Mouse (Mus musculus) neural tube, embryonic 11.5 days (tissue): ENCODE measurements around the gene Znhit2. TPM values are rescaled to one million over a fixed set of nuclear protein-coding genes. Genes with fewer than 3 reads are reported as not detected.

Experiments used
- ATAC-seq: fragments of 200-750 bp; cut with Nextera tagmentation; 2 replicates; pipeline ENCODE4 v1.8.0; 2017; ENCODE audit warnings: moderate number of reproducible peaks, mild to moderate bottlenecking, moderate TSS enrichment, moderate library complexity; ENCODE audit not compliant: insufficient read depth, low FRiP score, low TSS enrichment
- DNase-seq: peaks from one replicate; pipeline ENCODE4 v3.0.0-alpha.2; 2015; ENCODE audit warnings: low spot score
- H3K27ac ChIP-seq: fragments of 300-500 bp; sonication (generic); 2 replicates; pipeline ENCODE4 v1.5.1; 2014; ENCODE audit warnings: low read depth, mild to moderate bottlenecking, low read length
- H3K27me3 ChIP-seq: fragments of 300-500 bp; sonication (generic); 2 replicates; pipeline ENCODE4 v1.6.1; 2014; ENCODE audit warnings: mild to moderate bottlenecking, low read length, mixed read lengths; ENCODE audit not compliant: control insufficient read depth, insufficient read depth
- H3K36me3 ChIP-seq: fragments of 300-500 bp; sonication (generic); 2 replicates; pipeline ENCODE4 v1.6.1; 2014; ENCODE audit warnings: mild to moderate bottlenecking, low read length, moderate library complexity, mixed read lengths; ENCODE audit not compliant: control insufficient read depth, insufficient read depth
- H3K4me1 ChIP-seq: fragments of 300-500 bp; sonication (generic); 2 replicates; pipeline ENCODE4 v1.6.1; 2014; ENCODE audit warnings: low read length, mixed read lengths; ENCODE audit not compliant: control insufficient read depth, insufficient read depth
- H3K4me2 ChIP-seq: fragments of 300-500 bp; sonication (generic); 2 replicates; pipeline ENCODE4 v1.6.1; 2014; ENCODE audit warnings: low read depth, mild to moderate bottlenecking, moderate library complexity
- H3K4me3 ChIP-seq: fragments of 300-500 bp; sonication (generic); 2 replicates; pipeline ENCODE4 v1.5.1; 2014; ENCODE audit warnings: low read depth, low read length
- H3K9ac ChIP-seq: fragments of 300-500 bp; sonication (generic); 2 replicates; pipeline ENCODE4 v1.6.1; 2014; ENCODE audit warnings: mild to moderate bottlenecking, low read length
- H3K9me3 ChIP-seq: fragments of 300-500 bp; sonication (generic); 2 replicates; pipeline ENCODE4 v1.6.1; 2016; ENCODE audit warnings: low read length; ENCODE audit not compliant: control insufficient read depth
- WGBS: fragments of 180-500 bp; shearing (Covaris S2); extraction: QIAGEN DNeasy Blood & Tissue Kit; methylation state at CpG from one replicate; pipeline ENCODE4 v1.1.7; 2014; 5-methylcytosine and 5-hydroxymethylcytosine counted together
- polyA plus RNA-seq: library from polyadenylated mRNA; unstranded; fragments of >200 nt; fragmentation: Nextera tagmentation; extraction: Ambion mirVana; gene quantifications from 2 replicates; pipeline ENCODE4 v1.2.1, GENCODE M21; 2014

Znhit2 gene
- polyA plus RNA-seq, result 36.7 and 40.0 TPM in 2 replicates

- ATAC-seq, result peak; percentile 45; the same call in 1 of the 2 replicates
- no peaks in the 10 kb centered on the region for H3K27me3 ChIP-seq
These were observed at the start of gene Znhit2 for GRCm38 (mm10) chr19:6061021-6061533. Gene Znhit2 (plus strand): TSS chr19:6061192.

GRCm38 (mm10) chr19:6013691-6014090 is 47.3 kb upstream of the Znhit2 start:
- ATAC-seq (no peak), DNase-seq (no peak)
- Histone ChIP-seq H3K27me3 (peaks cover 20% of the 10 kb centered on the region), H3K9me3 (no peaks in the 10 kb centered on the region), H3K4me2 (no peak overlapping the region), H3K4me3 (no peak overlapping the region), H3K36me3 (no peaks in the 10 kb centered on the region), H3K27ac (no peak overlapping the region), H3K9ac (no peak overlapping the region), H3K4me1 (peaks cover 4% of the 10 kb centered on the region; the same call in 1 of the 2 replicates)
- WGBS, result 89% methylated on average over 10 of the region's 10 CpGs

More at GRCm38 (mm10) chr19:6061021-6061533, at the start of gene Znhit2:
- H3K36me3 ChIP-seq, result peaks cover 2% of the 10 kb centered on the region; the same call in 1 of the 2 replicates
- no peaks in the 10 kb centered on the region for H3K9me3 ChIP-seq
- peaks cover 22% of the 10 kb centered on the region for H3K4me1 ChIP-seq
- peak; percentile 91 for DNase-seq
- H3K9ac ChIP-seq, result peak within 1 kb of the TSS; percentile 96
- under 1% methylated on average over 58 of the region's 58 CpGs for WGBS
- peak within 1 kb of the TSS; percentile 92 for H3K4me3 ChIP-seq
- peak within 1 kb of the TSS; percentile 100 for H3K4me2 ChIP-seq
- H3K27ac ChIP-seq, result peak within 1 kb of the TSS; percentile 93

- Histone ChIP-seq H3K27ac (0 out of 2 replicates have a peak overlapping the region, but pooled peaks have one; percentile 27), H3K9ac (peak overlapping the region; percentile 54), H3K9me3 (no peaks in the 10 kb centered on the region), H3K36me3 (no peaks in the 10 kb centered on the region), H3K27me3 (peaks cover 20% of the 10 kb centered on the region), H3K4me3 (peak overlapping the region; percentile 41), H3K4me2 (peak overlapping the region; percentile 88), H3K4me1 (peaks cover 4% of the 10 kb centered on the region; the same call in 1 of the 2 replicates)
- ATAC-seq, result peak; percentile 63; the same call in 1 of the 2 replicates
- DNase-seq, result peak; percentile 52
- WGBS, result 2% methylated on average over 13 of the region's 18 CpGs
These were observed 45.9 kb upstream of the Znhit2 start for GRCm38 (mm10) chr19:6014991-6015510.

GRCm38 (mm10) chr19:6015511-6016315 is 45.3 kb upstream of the Znhit2 start, which contains the start of gene Capn1:
Gene Capn1 (minus strand): TSS chr19:6015897.
- Histone ChIP-seq H3K27ac (0 out of 2 replicates have a peak within 1 kb of the TSS, but pooled peaks have one; percentile 27), H3K4me1 (peaks cover 4% of the 10 kb centered on the region; the same call in 1 of the 2 replicates), H3K36me3 (no peaks in the 10 kb centered on the region), H3K9me3 (no peaks in the 10 kb centered on the region), H3K9ac (peak within 1 kb of the TSS; percentile 54), H3K27me3 (peaks cover 20% of the 10 kb centered on the region), H3K4me3 (peak within 1 kb of the TSS; percentile 41), H3K4me2 (peak within 1 kb of the TSS; percentile 88)
- 3% methylated on average over 37 of the region's 40 CpGs for WGBS
- ATAC-seq (peak; percentile 67; the same call in 1 of the 2 replicates), DNase-seq (peak; percentile 74)

- DNase-seq, result no peak
- H3K4me1 ChIP-seq, result peaks cover 4% of the 10 kb centered on the region; the same call in 1 of the 2 replicates
- 45% methylated on average over 7 of the region's 7 CpGs for WGBS
- no peak overlapping the region for H3K9ac ChIP-seq
- ATAC-seq, result no peak
- no peak overlapping the region for H3K27ac ChIP-seq
- H3K27me3 ChIP-seq, result peaks cover 20% of the 10 kb centered on the region
- no peaks in the 10 kb centered on the region for H3K9me3 ChIP-seq
- no peak overlapping the region for H3K4me3 ChIP-seq
- H3K4me2 ChIP-seq, result no peak overlapping the region
- no peaks in the 10 kb centered on the region for H3K36me3 ChIP-seq
These were observed 44.5 kb upstream of the Znhit2 start for GRCm38 (mm10) chr19:6016532-6016931.

- Histone ChIP-seq H3K27ac (no peak overlapping the region), H3K9me3 (no peaks in the 10 kb centered on the region), H3K27me3 (peaks cover 20% of the 10 kb centered on the region), H3K4me3 (no peak overlapping the region), H3K4me2 (no peak overlapping the region), H3K36me3 (no peaks in the 10 kb centered on the region), H3K4me1 (peaks cover 4% of the 10 kb centered on the region; the same call in 1 of the 2 replicates), H3K9ac (no peak overlapping the region)
- 30% methylated on average over 15 of the region's 15 CpGs for WGBS
- ATAC-seq (no peak; the same call in 1 of the 2 replicates), DNase-seq (peak; percentile 85)
These were observed 42.6 kb upstream of the Znhit2 start for GRCm38 (mm10) chr19:6018142-6019089.

- no peak overlapping the region for H3K27ac ChIP-seq
- H3K4me1 ChIP-seq, result peaks cover 4% of the 10 kb centered on the region; the same call in 1 of the 2 replicates
- no peak for ATAC-seq
- no peaks in the 10 kb centered on the region for H3K36me3 ChIP-seq
- no peak overlapping the region for H3K4me3 ChIP-seq
- WGBS, result 46% methylated on average over 3 of the region's 3 CpGs
- H3K9me3 ChIP-seq, result no peaks in the 10 kb centered on the region
- DNase-seq, result no peak
- peaks cover 15% of the 10 kb centered on the region for H3K27me3 ChIP-seq
- H3K4me2 ChIP-seq, result no peak overlapping the region
- no peak overlapping the region for H3K9ac ChIP-seq
These were observed 40.7 kb upstream of the Znhit2 start for GRCm38 (mm10) chr19:6020276-6020675.

GRCm38 (mm10) chr19:6023059-6023458 is 37.9 kb upstream of the Znhit2 start:
- Histone ChIP-seq H3K4me2 (no peak overlapping the region), H3K4me3 (no peak overlapping the region), H3K27me3 (no peaks in the 10 kb centered on the region), H3K27ac (no peak overlapping the region), H3K9ac (no peak overlapping the region), H3K4me1 (no peaks in the 10 kb centered on the region), H3K36me3 (no peaks in the 10 kb centered on the region), H3K9me3 (no peaks in the 10 kb centered on the region)
- 68% methylated on average over 8 of the region's 8 CpGs for WGBS
- ATAC-seq (no peak), DNase-seq (no peak)
